15 mouse cellular contexts compared by ENCODE assay signal in the genomic region with DNA sequence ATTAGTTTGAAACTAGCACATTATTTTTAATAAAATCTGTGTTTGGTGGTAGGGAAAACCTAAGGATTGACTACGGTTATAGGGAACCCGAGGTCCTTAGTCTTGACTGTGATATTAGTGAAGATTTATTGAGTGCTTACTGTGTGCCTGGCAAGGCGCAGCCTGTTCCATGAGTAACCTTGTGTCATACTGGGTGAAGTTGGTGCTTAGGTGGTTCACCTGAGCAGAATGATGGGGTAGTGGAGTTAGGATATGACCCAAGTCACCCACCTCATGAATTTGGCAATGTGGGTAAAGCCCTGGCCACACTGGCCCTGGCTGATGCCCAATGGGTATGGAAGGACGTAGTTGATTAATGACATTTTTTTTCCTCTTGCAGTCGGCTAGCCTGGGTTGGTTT.
"Had no signal": no experiment of that assay in that cellular context is flagged by ENCODE, and none has a peak within 500 bp of the region (broad histone marks: within the 10 kb centered on the region; RNA-seq: fewer than 3 reads in every experiment).

No protein-coding gene starts in this region.

- H3K27ac ChIP-seq: kidney, postnatal 0 days; layer of hippocampus, adult 2 months; liver, embryonic 14.5 days; midbrain, embryonic 10.5 days; neural tube, embryonic 15.5 days had no signal

- H3K36me3 ChIP-seq: midbrain, embryonic 10.5 days; neural tube, embryonic 15.5 days had no signal

- H3K4me2 ChIP-seq: neural tube, embryonic 15.5 days had no signal

- H3K9me3 ChIP-seq: midbrain, embryonic 10.5 days; neural tube, embryonic 15.5 days had no signal

- H3K27me3 ChIP-seq: neural tube, embryonic 15.5 days had no signal

- H3K9ac ChIP-seq: liver, embryonic 14.5 days; neural tube, embryonic 15.5 days had no signal

- H3K4me3 ChIP-seq: layer of hippocampus, adult 2 months; midbrain, embryonic 10.5 days; myocyte; neural tube, embryonic 15.5 days had no signal

- DNase-seq: kidney, adult 8-10 months; kidney, postnatal 36 days; lung, adult 18-20 months; lung, postnatal 4 days; midbrain, embryonic 14.5 days; right cerebral cortex, adult 18-20 months; right cerebral cortex, postnatal 25 days; thymus, adult 2 months; thymus, postnatal 25 days had no signal
